Mouse (Mus musculus): ENCODE measurements around the gene Narfl. TPM values are rescaled to one million over a fixed set of nuclear protein-coding genes. Genes with fewer than 3 reads are reported as not detected.

Gene Narfl
- polyA plus RNA-seq (2014; fragmentation: Illumina TruSeq; extraction: RNeasy Lipid Tissue Mini Kit (QIAGEN cat#74804); ENCODE audit: low read depth, low replicate concordance), result 2.3 TPM

DNA sequence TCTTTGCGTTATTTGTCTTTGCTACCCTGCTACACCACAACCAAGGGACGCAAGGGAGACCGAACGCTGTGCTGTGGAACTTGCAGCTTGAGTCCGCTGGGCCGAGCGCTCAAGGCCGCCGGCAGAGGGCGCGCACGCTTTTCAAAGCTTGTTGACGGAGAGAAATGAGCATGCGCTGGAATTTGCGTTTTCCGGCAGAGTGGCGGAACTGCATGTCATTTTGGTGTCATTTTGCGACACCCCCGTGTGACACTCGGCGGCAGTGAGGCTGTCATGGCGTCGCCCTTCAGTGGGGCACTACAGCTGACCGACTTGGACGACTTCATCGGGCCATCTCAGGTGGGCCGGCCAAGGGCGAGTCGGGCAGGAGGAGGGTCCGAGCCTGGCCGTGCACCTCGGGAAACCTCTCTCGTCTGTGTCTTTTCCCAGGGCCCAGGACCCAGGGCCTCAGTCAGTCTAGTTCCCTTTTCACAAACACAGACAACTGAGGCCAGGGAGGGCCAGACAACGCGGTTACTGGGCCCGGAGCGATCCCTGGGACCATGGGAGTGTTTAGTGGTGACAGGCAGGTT is at the start of gene Narfl:
Narfl (plus strand) TSS at position 228 of the 572 bp plus-strand sequence.

DNA sequence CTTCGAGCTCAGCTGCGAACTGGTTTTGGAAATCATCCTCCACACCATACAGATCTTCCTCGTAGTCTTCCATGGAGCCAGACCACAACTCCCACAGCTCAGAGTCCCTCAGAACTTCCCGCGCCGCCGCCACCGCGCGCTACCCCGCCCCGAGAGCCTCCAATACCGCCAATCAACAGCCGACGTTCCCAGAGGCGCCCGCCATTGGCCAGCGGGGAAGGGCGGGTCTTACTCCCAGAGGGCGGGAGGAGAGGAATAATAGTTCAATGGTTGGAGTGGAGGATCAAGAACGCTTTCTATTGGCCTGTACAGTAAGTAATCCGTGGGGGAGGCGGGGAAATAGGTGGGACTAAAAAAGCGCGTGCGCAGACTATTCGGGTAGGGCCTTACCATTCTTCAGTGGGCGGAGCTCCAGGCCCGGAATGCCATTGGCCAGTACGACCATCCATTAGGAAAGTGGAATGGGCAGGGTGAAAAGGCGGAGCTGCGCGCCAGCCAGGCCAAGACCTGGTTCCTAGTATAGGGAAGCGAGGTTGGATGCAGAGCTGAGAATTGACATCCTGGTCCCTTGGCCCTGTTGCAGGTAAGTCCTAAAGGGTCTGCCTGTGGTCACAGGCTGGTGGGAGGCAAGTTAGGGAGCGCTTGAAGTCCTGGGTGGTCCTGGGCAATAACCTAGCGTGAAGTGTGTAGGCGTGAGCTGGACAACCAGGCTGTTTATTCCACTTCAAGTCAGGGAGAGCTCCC is 46.1 kb upstream of the Narfl start, which contains the start of the genes Chtf18 and Rpusd1:
Chtf18 (minus strand) TSS at position 155 of the 744 bp plus-strand sequence.
Rpusd1 (plus strand) TSS at position 406 of the 744 bp plus-strand sequence.

DNA sequence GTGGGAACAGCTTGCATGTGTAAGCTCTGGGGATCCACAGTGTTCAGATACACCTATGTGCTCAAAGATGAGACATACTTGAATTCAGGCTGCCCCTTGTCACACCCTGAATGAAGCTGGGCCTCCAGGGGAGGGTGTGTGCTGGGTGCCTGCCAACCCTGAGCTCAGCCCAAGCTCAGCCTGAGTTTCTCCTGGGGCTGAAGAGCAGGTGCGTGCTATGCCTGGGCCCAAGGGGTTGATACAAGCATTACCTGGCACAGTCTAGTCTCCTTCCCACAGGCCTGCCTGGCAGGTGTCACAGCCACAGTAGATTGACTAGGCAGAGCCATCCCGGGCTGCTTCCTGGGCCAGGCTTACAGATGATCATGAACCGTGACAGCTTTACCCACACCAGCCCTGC is 37.8 kb upstream of the Narfl start, which contains the start of gene Mslnl:
Mslnl (plus strand) TSS at position 298 of the 400 bp plus-strand sequence.

DNA sequence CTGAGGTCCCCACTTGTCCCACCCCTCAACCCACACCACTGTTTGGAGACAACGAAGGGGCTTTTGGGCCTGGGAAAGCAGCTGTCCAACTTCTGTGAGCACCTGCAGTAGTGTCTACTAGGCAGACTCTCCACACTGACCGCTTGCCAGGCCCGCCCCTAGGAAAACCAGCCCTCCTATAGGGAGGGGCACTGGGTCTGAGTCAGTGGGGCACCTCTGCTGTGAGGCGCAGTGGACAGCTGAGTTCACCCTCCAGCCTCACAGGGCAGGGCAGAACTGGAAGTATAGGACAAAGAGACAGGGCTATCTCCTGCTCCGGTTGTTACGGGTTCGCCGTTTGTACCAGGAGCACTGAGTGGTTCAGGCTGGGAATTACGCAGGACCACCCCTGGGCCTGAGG is 19.3 kb upstream of the Narfl start, which contains the start of gene Msln:
Msln (minus strand) TSS at position 138 of the 400 bp plus-strand sequence.

DNA sequence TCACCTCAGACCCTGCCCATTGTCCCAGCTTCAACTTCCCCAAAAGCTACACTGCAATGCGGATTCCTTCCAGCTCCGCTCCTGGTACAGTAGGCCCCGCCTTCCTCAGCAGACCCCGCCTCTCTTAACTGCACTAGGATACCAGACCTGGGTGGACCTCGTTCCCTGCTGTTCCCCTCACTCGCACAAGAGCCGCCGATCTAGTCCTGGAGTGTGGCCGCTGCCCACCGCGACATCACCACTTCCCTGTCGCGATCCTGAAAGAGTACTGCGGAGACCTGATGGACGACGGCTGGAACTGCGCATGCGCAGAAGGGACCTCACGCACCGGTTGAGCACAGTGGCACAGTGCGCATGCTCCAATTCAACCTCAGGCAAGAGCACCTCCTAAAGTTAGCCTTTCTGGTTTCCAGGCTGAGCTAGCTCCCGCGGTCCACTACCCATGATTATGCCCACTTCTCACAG is 11.7 kb downstream of the Narfl start, which contains the start of gene Haghl:
Haghl (minus strand) TSS at position 393 of the 465 bp plus-strand sequence.

DNA sequence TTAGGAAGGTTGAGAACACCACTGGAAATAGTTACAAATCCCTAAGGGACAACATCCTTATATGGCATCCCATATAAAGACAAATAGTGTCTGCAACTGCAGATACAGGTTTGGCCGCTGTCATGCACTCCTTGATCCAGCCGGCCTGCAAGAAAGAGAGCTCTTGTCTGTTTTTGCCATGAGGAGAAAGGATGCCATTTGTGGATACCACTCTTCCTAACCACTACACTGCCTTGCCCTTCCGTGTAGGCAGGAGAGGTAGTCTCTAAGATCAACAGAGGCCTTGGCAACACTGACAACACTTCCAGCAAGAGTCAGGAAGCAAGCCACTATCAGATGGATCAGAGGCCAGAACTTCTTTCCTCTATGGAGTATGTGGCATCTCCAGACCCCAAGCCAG is 12.7 kb downstream of the Narfl start, which contains the start of gene Ccdc78:
Ccdc78 (plus strand) TSS at position 301 of the 400 bp plus-strand sequence.

DNA sequence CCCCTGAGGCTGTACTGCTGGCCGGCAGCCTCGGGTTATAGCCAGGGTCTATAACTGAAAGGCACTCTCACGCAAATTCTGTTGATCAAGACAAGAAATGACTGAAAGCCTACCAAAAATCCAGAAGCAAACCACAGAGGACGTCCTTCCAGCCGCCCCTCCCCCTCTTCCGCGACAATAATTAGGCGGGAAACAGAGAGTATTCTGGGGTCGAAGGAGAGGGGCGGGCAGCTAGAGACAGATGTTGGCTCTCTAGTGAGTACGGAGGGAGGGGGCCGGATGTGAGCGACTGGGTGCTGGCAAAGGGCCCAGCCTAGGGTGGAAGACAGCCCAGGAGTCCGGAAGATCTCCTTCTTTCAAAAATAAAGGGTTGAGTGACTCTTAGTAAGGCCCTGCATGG is 19.0 kb downstream of the Narfl start, which contains the start of gene Fam173a:
Fam173a (minus strand) TSS at position 287 of the 400 bp plus-strand sequence.

DNA sequence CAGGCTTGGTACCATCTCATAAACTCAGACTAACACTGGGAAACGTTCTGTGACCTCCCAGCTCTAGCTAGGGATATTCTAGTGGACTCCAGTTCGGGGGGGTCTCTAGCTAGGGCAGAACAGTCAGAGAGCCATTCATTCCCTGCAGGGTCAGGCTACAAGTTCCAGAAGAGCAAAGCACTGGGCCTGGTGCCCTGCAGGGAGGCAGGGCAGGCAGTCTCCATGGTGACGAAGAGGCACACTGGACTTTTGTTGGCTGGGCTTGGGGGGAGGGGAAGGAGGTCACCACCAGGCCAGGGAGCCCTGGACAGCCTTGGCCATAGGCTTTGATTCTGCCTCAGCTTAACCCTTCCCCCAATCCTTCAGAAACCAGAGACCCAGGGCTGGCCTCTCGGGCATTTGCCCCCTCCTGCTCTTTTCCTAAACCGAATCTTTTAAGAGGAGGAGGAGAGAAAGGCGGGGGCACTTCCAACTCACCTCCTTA is 22.1 kb downstream of the Narfl start, which contains the start of gene AC134908.4:
AC134908.4 (minus strand) TSS at position 51 of the 484 bp plus-strand sequence.

DNA sequence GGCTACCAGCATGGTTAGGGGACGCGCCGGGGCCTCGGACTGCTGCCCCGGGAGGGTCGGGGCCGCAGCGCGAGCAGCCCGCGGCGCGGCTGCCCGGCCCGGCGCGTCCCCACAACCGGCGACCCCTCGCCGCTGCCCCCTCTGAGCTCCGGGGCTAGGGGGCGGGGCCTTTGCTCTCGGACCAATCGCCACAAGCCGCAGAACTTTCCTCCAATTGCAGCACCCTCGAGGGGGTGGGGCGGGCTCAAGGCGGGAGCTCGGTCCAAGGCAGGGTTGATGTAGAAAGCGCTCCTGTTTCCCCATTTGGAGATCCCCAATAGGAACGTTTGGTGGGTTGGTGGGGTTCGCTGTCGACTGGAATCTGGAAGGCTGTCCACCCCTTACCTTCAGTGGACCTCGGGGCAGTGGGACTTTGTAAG is 23.4 kb downstream of the Narfl start, which contains the start of gene Metrn:
Metrn (minus strand) TSS at position 186 of the 419 bp plus-strand sequence.

DNA sequence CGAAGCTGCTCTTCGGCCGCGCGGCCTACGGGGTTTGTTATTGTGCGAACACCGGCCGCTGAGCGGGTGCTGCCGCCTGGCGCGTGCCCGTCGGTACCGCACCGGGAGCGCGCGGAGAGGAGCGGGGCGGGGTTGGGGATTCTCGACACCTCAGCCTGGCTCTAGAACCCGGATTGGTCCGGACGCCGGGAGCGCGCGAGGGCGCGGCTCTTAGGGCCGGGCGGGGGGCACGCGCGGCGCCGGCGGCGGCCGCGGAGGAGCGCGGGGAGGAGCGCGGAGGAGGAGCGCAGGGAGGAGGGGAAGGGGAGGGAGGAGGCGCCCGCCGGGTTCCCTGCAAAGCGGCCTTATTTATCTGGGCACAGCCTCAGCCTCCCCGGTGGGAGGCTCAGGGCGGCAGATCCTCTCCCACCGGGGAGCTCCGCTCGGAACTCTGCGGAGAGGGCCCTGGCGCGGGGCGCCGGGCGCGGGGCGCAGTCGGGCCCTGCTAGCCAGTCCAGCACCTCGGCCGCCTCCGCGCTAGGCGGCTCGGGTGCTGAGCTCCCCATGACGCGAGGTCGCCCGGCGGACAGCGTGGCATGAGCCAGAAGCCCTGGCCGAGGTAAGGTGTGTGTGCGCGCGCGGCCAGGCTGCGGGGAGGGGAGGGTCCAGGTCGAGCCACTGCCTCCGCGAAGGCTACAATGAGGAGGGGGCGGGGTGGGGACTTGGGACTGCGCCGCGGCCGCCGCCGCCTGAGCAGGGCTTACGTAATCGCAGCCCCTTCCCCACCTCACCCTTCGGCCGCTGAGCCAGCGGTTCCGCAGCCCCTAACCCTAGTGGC is 35.4 kb downstream of the Narfl start, which contains the start of gene Fbxl16:
Fbxl16 (plus strand) TSS at position 297 of the 817 bp plus-strand sequence.

DNA sequence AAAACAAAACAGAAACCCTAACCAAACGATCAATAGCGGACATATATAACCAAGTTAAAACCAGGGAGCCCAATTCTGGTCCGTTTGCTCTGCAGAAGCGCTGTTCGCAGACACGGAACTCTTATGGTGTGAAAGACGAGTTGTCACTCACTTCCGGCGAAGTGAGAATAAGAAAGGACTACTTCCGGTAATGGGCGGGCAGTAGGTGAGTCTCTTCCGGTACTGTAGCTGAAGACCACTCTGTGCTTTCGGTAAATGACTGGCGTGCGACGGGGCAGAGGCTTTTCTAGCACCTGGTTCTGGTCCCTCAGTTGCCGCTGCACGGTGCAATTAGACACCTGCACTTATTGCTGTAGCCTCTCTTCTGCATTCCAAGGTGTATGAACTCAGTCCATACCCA is 49.9 kb downstream of the Narfl start, which contains the start of gene Wdr24:
Wdr24 (plus strand) TSS at position 176 of the 400 bp plus-strand sequence.

DNA sequence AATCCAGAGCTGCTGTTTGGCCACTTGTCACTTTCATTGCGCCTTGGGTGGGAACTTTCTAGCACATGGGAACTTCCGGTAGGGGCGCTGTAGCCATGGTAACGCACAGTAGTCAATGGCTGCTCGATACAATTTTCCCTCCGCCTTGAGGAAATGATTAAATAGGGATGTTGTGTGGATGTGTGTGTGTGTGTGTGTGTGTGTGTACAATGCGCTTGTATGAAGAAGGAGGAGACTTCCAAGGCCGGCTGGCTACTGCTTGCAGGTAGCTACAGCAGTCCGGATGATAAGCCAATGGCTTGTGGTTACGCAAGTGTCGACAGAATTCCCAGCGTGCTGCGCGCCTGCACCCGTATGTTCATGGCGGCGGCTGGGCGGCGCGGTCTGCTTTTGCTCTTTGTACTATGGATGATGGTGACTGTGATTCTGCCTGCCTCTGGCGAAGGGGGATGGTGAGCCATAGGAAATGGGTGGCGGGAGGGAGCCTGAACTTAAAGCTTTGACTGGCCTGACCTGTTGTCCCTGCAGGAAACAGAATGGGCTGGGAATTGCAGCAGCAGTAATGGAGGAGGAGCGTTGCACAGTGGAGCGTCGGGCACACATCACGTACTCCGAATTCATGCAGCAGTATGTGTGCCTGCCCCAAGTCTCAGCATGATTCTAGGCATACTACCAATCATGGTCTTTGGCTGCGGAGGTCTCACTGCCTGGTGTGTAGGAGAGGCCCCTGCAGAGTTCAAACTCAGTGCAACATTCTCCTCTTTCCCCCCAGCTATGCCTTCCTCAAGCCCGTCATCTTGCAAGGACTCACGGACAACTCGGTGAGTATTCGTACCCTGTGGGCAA is 55.4 kb downstream of the Narfl start, which contains the start of gene Jmjd8:
Jmjd8 (plus strand) TSS at position 156 of the 846 bp plus-strand sequence.

Other genes with a start within 250 kb of the Narfl start
- gene Sox8, start 203.1 kb upstream of the Narfl start, polyA plus RNA-seq (2014; fragmentation: Illumina TruSeq; extraction: RNeasy Lipid Tissue Mini Kit (QIAGEN cat#74804); ENCODE audit: low read depth, low replicate concordance), result 0.24 TPM
- 0.53 TPM for gene Lmf1, start 194.7 kb upstream of the Narfl start, polyA plus RNA-seq (2014; fragmentation: Illumina TruSeq; extraction: RNeasy Lipid Tissue Mini Kit (QIAGEN cat#74804); ENCODE audit: low read depth, low replicate concordance)
- gene Gng13, start 56.6 kb upstream of the Narfl start, polyA plus RNA-seq (2014; fragmentation: Illumina TruSeq; extraction: RNeasy Lipid Tissue Mini Kit (QIAGEN cat#74804); ENCODE audit: low read depth, low replicate concordance), result not detected
- not detected for gene Chtf18, start 46.4 kb upstream of the Narfl start, polyA plus RNA-seq (2014; fragmentation: Illumina TruSeq; extraction: RNeasy Lipid Tissue Mini Kit (QIAGEN cat#74804); ENCODE audit: low read depth, low replicate concordance)
- gene Rpusd1, start 46.1 kb upstream of the Narfl start, polyA plus RNA-seq (2014; fragmentation: Illumina TruSeq; extraction: RNeasy Lipid Tissue Mini Kit (QIAGEN cat#74804); ENCODE audit: low read depth, low replicate concordance), result not detected
- gene Mslnl, start 37.7 kb upstream of the Narfl start, polyA plus RNA-seq (2014; fragmentation: Illumina TruSeq; extraction: RNeasy Lipid Tissue Mini Kit (QIAGEN cat#74804); ENCODE audit: low read depth, low replicate concordance), result not detected
- not detected for gene Msln, start 19.4 kb upstream of the Narfl start, polyA plus RNA-seq (2014; fragmentation: Illumina TruSeq; extraction: RNeasy Lipid Tissue Mini Kit (QIAGEN cat#74804); ENCODE audit: low read depth, low replicate concordance)
- not detected for gene Haghl, start 11.9 kb downstream of the Narfl start, polyA plus RNA-seq (2014; fragmentation: Illumina TruSeq; extraction: RNeasy Lipid Tissue Mini Kit (QIAGEN cat#74804); ENCODE audit: low read depth, low replicate concordance)
- not detected for gene Ccdc78, start 12.8 kb downstream of the Narfl start, polyA plus RNA-seq (2014; fragmentation: Illumina TruSeq; extraction: RNeasy Lipid Tissue Mini Kit (QIAGEN cat#74804); ENCODE audit: low read depth, low replicate concordance)
- not detected for gene Fam173a, start 19.1 kb downstream of the Narfl start, polyA plus RNA-seq (2014; fragmentation: Illumina TruSeq; extraction: RNeasy Lipid Tissue Mini Kit (QIAGEN cat#74804); ENCODE audit: low read depth, low replicate concordance)
- gene AC134908.4, start 21.9 kb downstream of the Narfl start, polyA plus RNA-seq (2014; fragmentation: Illumina TruSeq; extraction: RNeasy Lipid Tissue Mini Kit (QIAGEN cat#74804); ENCODE audit: low read depth, low replicate concordance), result not detected
- 0.16 TPM for gene Metrn, start 23.4 kb downstream of the Narfl start, polyA plus RNA-seq (2014; fragmentation: Illumina TruSeq; extraction: RNeasy Lipid Tissue Mini Kit (QIAGEN cat#74804); ENCODE audit: low read depth, low replicate concordance)
- 0.77 TPM for gene Fbxl16, start 35.3 kb downstream of the Narfl start, polyA plus RNA-seq (2014; fragmentation: Illumina TruSeq; extraction: RNeasy Lipid Tissue Mini Kit (QIAGEN cat#74804); ENCODE audit: low read depth, low replicate concordance)
- gene Wdr24, start 49.9 kb downstream of the Narfl start, polyA plus RNA-seq (2014; fragmentation: Illumina TruSeq; extraction: RNeasy Lipid Tissue Mini Kit (QIAGEN cat#74804); ENCODE audit: low read depth, low replicate concordance), result not detected
- gene Jmjd8, start 55.1 kb downstream of the Narfl start, polyA plus RNA-seq (2014; fragmentation: Illumina TruSeq; extraction: RNeasy Lipid Tissue Mini Kit (QIAGEN cat#74804); ENCODE audit: low read depth, low replicate concordance), result 2.4 TPM
- gene Stub1, start 59.6 kb downstream of the Narfl start, polyA plus RNA-seq (2014; fragmentation: Illumina TruSeq; extraction: RNeasy Lipid Tissue Mini Kit (QIAGEN cat#74804); ENCODE audit: low read depth, low replicate concordance), result 5.1 TPM
- not detected for gene Rhbdl1, start 63.5 kb downstream of the Narfl start, polyA plus RNA-seq (2014; fragmentation: Illumina TruSeq; extraction: RNeasy Lipid Tissue Mini Kit (QIAGEN cat#74804); ENCODE audit: low read depth, low replicate concordance)
- gene Gm20683, start 68.0 kb downstream of the Narfl start, polyA plus RNA-seq (2014; fragmentation: Illumina TruSeq; extraction: RNeasy Lipid Tissue Mini Kit (QIAGEN cat#74804); ENCODE audit: low read depth, low replicate concordance), result not detected
- 13.8 TPM for gene Rhot2, start 71.1 kb downstream of the Narfl start, polyA plus RNA-seq (2014; fragmentation: Illumina TruSeq; extraction: RNeasy Lipid Tissue Mini Kit (QIAGEN cat#74804); ENCODE audit: low read depth, low replicate concordance)
- gene Wdr90, start 87.7 kb downstream of the Narfl start, polyA plus RNA-seq (2014; fragmentation: Illumina TruSeq; extraction: RNeasy Lipid Tissue Mini Kit (QIAGEN cat#74804); ENCODE audit: low read depth, low replicate concordance), result 1.2 TPM
- gene Mcrip2, start 95.0 kb downstream of the Narfl start, polyA plus RNA-seq (2014; fragmentation: Illumina TruSeq; extraction: RNeasy Lipid Tissue Mini Kit (QIAGEN cat#74804); ENCODE audit: low read depth, low replicate concordance), result 2.5 TPM
- gene Mettl26, start 101.3 kb downstream of the Narfl start, polyA plus RNA-seq (2014; fragmentation: Illumina TruSeq; extraction: RNeasy Lipid Tissue Mini Kit (QIAGEN cat#74804); ENCODE audit: low read depth, low replicate concordance), result 56.3 TPM
- gene Wfikkn1, start 107.1 kb downstream of the Narfl start, polyA plus RNA-seq (2014; fragmentation: Illumina TruSeq; extraction: RNeasy Lipid Tissue Mini Kit (QIAGEN cat#74804); ENCODE audit: low read depth, low replicate concordance), result not detected
- gene Rab40c, start 146.0 kb downstream of the Narfl start, polyA plus RNA-seq (2014; fragmentation: Illumina TruSeq; extraction: RNeasy Lipid Tissue Mini Kit (QIAGEN cat#74804); ENCODE audit: low read depth, low replicate concordance), result 0.69 TPM
- gene Pigq, start 171.2 kb downstream of the Narfl start, polyA plus RNA-seq (2014; fragmentation: Illumina TruSeq; extraction: RNeasy Lipid Tissue Mini Kit (QIAGEN cat#74804); ENCODE audit: low read depth, low replicate concordance), result 56.6 TPM
- 1.2 TPM for gene Nhlrc4, start 171.2 kb downstream of the Narfl start, polyA plus RNA-seq (2014; fragmentation: Illumina TruSeq; extraction: RNeasy Lipid Tissue Mini Kit (QIAGEN cat#74804); ENCODE audit: low read depth, low replicate concordance)
- not detected for gene A930017K11Rik, start 178.8 kb downstream of the Narfl start, polyA plus RNA-seq (2014; fragmentation: Illumina TruSeq; extraction: RNeasy Lipid Tissue Mini Kit (QIAGEN cat#74804); ENCODE audit: low read depth, low replicate concordance)
- 0.69 TPM for gene Capn15, start 212.0 kb downstream of the Narfl start, polyA plus RNA-seq (2014; fragmentation: Illumina TruSeq; extraction: RNeasy Lipid Tissue Mini Kit (QIAGEN cat#74804); ENCODE audit: low read depth, low replicate concordance)

Measured in kidney, adult 10 weeks (tissue).